ENCODE assay signal across 11 mouse cellular contexts in the genomic region with DNA sequence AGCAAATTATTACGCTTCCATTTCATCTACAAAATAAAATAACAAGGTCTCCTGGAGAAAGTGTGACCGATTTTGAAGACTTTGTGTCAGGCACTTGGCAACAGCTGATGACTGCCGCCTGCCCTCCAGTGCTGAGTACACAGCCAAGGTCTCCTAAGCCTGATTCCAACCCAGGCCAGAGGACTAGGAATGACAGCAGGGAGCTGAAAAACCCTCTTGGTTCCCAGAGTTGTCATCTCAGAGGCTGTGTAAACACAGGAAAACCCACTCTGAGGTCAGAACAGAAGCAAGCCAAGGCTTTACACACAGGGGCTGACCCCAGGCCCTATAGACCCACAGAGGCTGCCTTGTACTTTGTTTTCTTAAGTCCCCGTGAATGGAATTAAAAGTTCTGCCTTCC. TPM values are rescaled to one million over a fixed set of nuclear protein-coding genes. Genes with fewer than 3 reads are reported as not detected.
DNase-seq lines count a peak whose midpoint lies in the region; ATAC-seq and TF ChIP-seq lines count a peak whose summit lies in the region.
"Had no signal": no experiment of that assay in that cellular context is flagged by ENCODE, and none has a peak within 500 bp of the region (broad histone marks: within the 10 kb centered on the region; RNA-seq: fewer than 3 reads in every experiment).

No protein-coding gene starts in this region.

- WGBS in liver, embryonic 12.5 days (ENCODE audit: insufficient replicate concordance), result 69% methylated on average over 4 of the region's 4 CpGs
- 59% methylated on average over 4 of the region's 4 CpGs for WGBS in liver, postnatal 0 days (ENCODE audit: insufficient replicate concordance)
- 53% methylated on average over 4 of the region's 4 CpGs for WGBS in stomach, embryonic 14.5 days

- no peak for ATAC-seq in liver, embryonic 12.5 days
- no peak for ATAC-seq in liver, postnatal 0 days
- no peak for ATAC-seq in stomach, embryonic 14.5 days (ENCODE audit: insufficient number of reproducible peaks, insufficient read depth, low FRiP score, low read depth)
- ATAC-seq: forebrain, embryonic 15.5 days; inflammation-experienced regulatory T-cells, adult 6 months had no signal

- no peak for TF ChIP-seq CTCF in liver, postnatal 0 days (IDR thresholded peaks at IDR 0.05; ENCODE audit: low read depth)

- TF ChIP-seq EP300 in liver, postnatal 0 days (IDR thresholded peaks at IDR 0.05; ENCODE audit: low read depth), result no peak

- peak; percentile 92 for DNase-seq in heart, adult 11 months
- DNase-seq in heart, adult 9 months (ENCODE audit: low spot score in 2 of 2), result no peak
- DNase-seq in liver, postnatal 0 days, result no peak
- peak; percentile 46 for DNase-seq in embryo, embryonic 10 days (ENCODE audit: low spot score)
- no peak for DNase-seq in spleen, adult 18-20 months
- no peak for DNase-seq in retina, embryonic 14.5 days (ENCODE audit: low spot score)
- DNase-seq: layer of hippocampus, adult 9-11 months had no signal

- no peaks in the 10 kb centered on the region for H3K36me3 ChIP-seq in liver, embryonic 12.5 days
- no peaks in the 10 kb centered on the region for H3K36me3 ChIP-seq in liver, postnatal 0 days (replicated peaks; ENCODE audit: insufficient read depth, low read length)
- no peaks in the 10 kb centered on the region for H3K36me3 ChIP-seq in stomach, embryonic 14.5 days (ENCODE audit: control insufficient read depth, insufficient read depth, low read length)
- H3K36me3 ChIP-seq: forebrain, embryonic 15.5 days had no signal

- H3K27ac ChIP-seq in liver, embryonic 12.5 days, result 0 out of 2 replicates have a peak overlapping the region, but pooled peaks have one; percentile 10
- no peak overlapping the region for H3K27ac ChIP-seq in liver, postnatal 0 days (ENCODE audit: low read depth)
- 0 out of 2 replicates have a peak overlapping the region, but pooled peaks have one; percentile 10 for H3K27ac ChIP-seq in stomach, embryonic 14.5 days (ENCODE audit: low read length)
- H3K27ac ChIP-seq: forebrain, embryonic 15.5 days had no signal

- H3K9me3 ChIP-seq in liver, embryonic 12.5 days (replicated peaks), result 0 out of 2 replicates have a peak, but pooled peaks cover 5% of the 10 kb centered on the region
- H3K9me3 ChIP-seq in liver, postnatal 0 days (ENCODE audit: low read length), result no peaks in the 10 kb centered on the region
- no peaks in the 10 kb centered on the region for H3K9me3 ChIP-seq in stomach, embryonic 14.5 days (ENCODE audit: control insufficient read depth, low read depth, low read length)
- H3K9me3 ChIP-seq: forebrain, embryonic 15.5 days had no signal

- no peak overlapping the region for H3K4me3 ChIP-seq in liver, embryonic 12.5 days
- H3K4me3 ChIP-seq in liver, postnatal 0 days (ENCODE audit: low read depth, low read length), result no peak overlapping the region
- no peak overlapping the region for H3K4me3 ChIP-seq in stomach, embryonic 14.5 days (ENCODE audit: low read depth, low read length)
- H3K4me3 ChIP-seq: forebrain, embryonic 15.5 days had no signal

- no peak overlapping the region for H3K4me2 ChIP-seq in liver, embryonic 12.5 days
- no peak overlapping the region for H3K4me2 ChIP-seq in liver, postnatal 0 days (ENCODE audit: low read depth, low read length)
- no peak overlapping the region for H3K4me2 ChIP-seq in stomach, embryonic 14.5 days (replicated peaks; ENCODE audit: low read depth, low read length)
- H3K4me2 ChIP-seq: forebrain, embryonic 15.5 days had no signal

- H3K27me3 ChIP-seq in liver, embryonic 12.5 days (replicated peaks), result no peaks in the 10 kb centered on the region
- no peaks in the 10 kb centered on the region for H3K27me3 ChIP-seq in liver, postnatal 0 days (ENCODE audit: insufficient read depth, low read length)
- no peaks in the 10 kb centered on the region for H3K27me3 ChIP-seq in stomach, embryonic 14.5 days (ENCODE audit: control insufficient read depth, insufficient read depth, low read length)
- H3K27me3 ChIP-seq: forebrain, embryonic 15.5 days had no signal

- no peak overlapping the region for H3K9ac ChIP-seq in liver, embryonic 12.5 days
- no peak overlapping the region for H3K9ac ChIP-seq in liver, postnatal 0 days (replicated peaks)
- H3K9ac ChIP-seq in stomach, embryonic 14.5 days (replicated peaks; ENCODE audit: low read depth, low read length), result no peak overlapping the region
- H3K9ac ChIP-seq: forebrain, embryonic 15.5 days had no signal

- H3K4me1 ChIP-seq in liver, embryonic 12.5 days, result peaks cover 37% of the 10 kb centered on the region
- peaks cover 29% of the 10 kb centered on the region for H3K4me1 ChIP-seq in liver, postnatal 0 days (ENCODE audit: insufficient read depth)
- H3K4me1 ChIP-seq in stomach, embryonic 14.5 days (ENCODE audit: control insufficient read depth, insufficient read depth, low read length), result peaks cover 22% of the 10 kb centered on the region

RNA-seq across cellular contexts. Expression of a gene that starts 35.1 kb away (rescaled TPM):
- polyA plus RNA-seq in liver, embryonic 12.5 days (2016; fragmentation: Nextera tagmentation; extraction: Ambion mirVana), result 10.3 and 11.1 TPM in 2 replicates
- 4.5 and 5.6 TPM in 2 replicates for polyA plus RNA-seq in liver, postnatal 0 days (2015; fragmentation: Nextera tagmentation; extraction: Ambion mirVana)
- polyA plus RNA-seq in stomach, embryonic 14.5 days (2014; fragmentation: Nextera tagmentation; extraction: Ambion mirVana), result 24.9 and 25.0 TPM in 2 replicates

Comparison
In these comparisons a context has a peak if more than half of its experiments do, and no peak if none do; other contexts are left out.
1. DNase-seq: peak in heart, adult 11 months (single experiment) and embryo, embryonic 10 days (single experiment); none in heart, adult 9 months (0 of 2), liver, postnatal 0 days (single experiment), spleen, adult 18-20 months (0 of 2) and retina, embryonic 14.5 days (single experiment).